Mouse (Mus musculus) intestine, postnatal 0 days (tissue): ENCODE measurements around the gene Itm2a. TPM values are rescaled to one million over a fixed set of nuclear protein-coding genes. Genes with fewer than 3 reads are reported as not detected.

Experiments
- ATAC-seq: fragments of 200-750 bp; cut with Nextera tagmentation; 2 replicates; pipeline ENCODE4 v1.8.0; 2017; ENCODE audit warnings: mild to moderate bottlenecking, moderate TSS enrichment, moderate library complexity
- H3K27ac ChIP-seq: fragments of 300-500 bp; sonication (generic); 2 replicates; pipeline ENCODE4 v1.5.1; 2014; ENCODE audit warnings: mild to moderate bottlenecking, low read depth, low read length, moderate library complexity
- H3K27me3 ChIP-seq: fragments of 300-500 bp; sonication (generic); replicated peaks from 2 replicates; pipeline ENCODE4 v1.6.1; 2014; ENCODE audit warnings: low read length, mixed read lengths; ENCODE audit not compliant: control insufficient read depth, insufficient read depth
- H3K36me3 ChIP-seq: fragments of 300-500 bp; sonication (generic); 2 replicates; pipeline ENCODE4 v1.6.1; 2014; ENCODE audit warnings: mild to moderate bottlenecking, moderate library complexity; ENCODE audit not compliant: control insufficient read depth, insufficient read depth
- H3K4me1 ChIP-seq: fragments of 300-500 bp; sonication (generic); replicated peaks from 2 replicates; pipeline ENCODE4 v1.6.1; 2014; ENCODE audit warnings: antibody characterized with exemption, low read length, mixed read lengths; ENCODE audit not compliant: control insufficient read depth, insufficient read depth
- H3K4me2 ChIP-seq: fragments of 300-500 bp; sonication (generic); replicated peaks from 2 replicates; pipeline ENCODE4 v1.6.1; 2014; ENCODE audit warnings: low read depth, mild to moderate bottlenecking, moderate library complexity
- H3K4me3 ChIP-seq: fragments of 300-500 bp; sonication (generic); 2 replicates; pipeline ENCODE4 v1.5.1; 2014; ENCODE audit warnings: low read depth, low read length
- H3K9ac ChIP-seq: fragments of 300-500 bp; sonication (generic); 2 replicates; pipeline ENCODE4 v1.6.1; 2014; ENCODE audit warnings: mild to moderate bottlenecking, low read depth, low read length
- H3K9me3 ChIP-seq: fragments of 300-500 bp; sonication (generic); 2 replicates; pipeline ENCODE4 v1.6.1; 2016; ENCODE audit warnings: mixed run types; ENCODE audit not compliant: control insufficient read depth
- CTCF ChIP-seq: sonication (generic); IDR thresholded peaks from 2 replicates; pipeline ENCODE4 v1.5.1; 2016; ENCODE audit warnings: low read depth, mild to moderate bottlenecking, control low read depth, antibody characterized with exemption, moderate library complexity
- WGBS: fragments of 180-500 bp; shearing (Covaris S2); extraction: QIAGEN DNeasy Blood & Tissue Kit; methylation state at CpG from one replicate; pipeline ENCODE4 v1.1.7; 2014; 5-methylcytosine and 5-hydroxymethylcytosine counted together
- polyA plus RNA-seq: library from polyadenylated mRNA; unstranded; fragments of >200 nt; fragmentation: Nextera tagmentation; extraction: Ambion mirVana; gene quantifications from 2 replicates; pipeline ENCODE4 v1.2.1, GENCODE M21; 2015

Gene Itm2a
- polyA plus RNA-seq: 187 and 193 TPM in 2 replicates

DNA sequence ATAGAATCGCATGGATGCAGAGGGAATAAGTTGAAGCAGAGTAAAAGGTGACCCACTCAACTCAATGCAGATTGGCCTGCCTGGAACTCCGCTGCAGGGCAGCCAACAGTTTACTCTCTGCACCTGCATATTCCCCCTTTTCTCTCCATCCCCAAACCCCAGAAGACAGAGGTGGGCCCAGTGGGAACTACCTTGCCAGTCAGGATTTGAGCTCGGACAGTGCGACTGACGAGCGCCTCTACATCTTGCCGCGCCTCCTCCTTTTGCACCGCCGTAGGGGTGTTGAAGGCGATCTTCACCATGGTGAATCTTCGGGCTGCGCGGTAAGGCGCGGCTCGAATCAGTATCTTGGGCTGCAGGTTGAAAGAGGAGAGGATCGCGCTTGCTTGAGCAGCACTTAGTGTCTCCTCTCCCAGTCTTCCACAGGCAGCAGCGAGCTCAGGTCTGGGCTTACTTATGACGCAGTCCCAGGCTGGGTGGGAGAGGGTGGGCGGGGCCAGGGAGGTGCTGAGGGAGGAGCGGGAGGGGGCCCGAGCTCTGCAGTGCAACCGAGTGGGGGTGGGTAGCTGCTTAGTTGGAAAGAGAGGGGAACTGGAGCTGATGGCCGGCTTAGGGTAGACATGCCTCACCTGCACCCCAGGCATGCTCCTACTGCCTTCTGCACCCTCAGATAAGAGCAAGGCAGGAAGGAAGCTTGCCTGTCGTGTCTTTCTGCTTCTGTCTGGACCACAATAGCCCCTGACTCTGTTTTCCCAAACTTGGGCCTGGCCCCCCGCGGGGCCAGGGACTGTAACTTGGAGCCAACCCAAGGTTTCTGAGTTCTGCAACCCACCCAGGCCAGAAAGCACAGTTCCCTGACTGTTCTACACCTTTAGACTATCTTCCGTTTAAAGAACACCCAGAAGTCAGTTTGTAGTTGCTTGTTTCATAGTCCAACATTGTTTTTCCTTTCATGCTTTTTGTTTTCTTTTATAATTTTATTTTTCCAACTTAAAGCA is at the start of gene Itm2a:
Itm2a (minus strand) TSS at position 462 of the 998 bp plus-strand sequence.
- no peak for ATAC-seq

DNA sequence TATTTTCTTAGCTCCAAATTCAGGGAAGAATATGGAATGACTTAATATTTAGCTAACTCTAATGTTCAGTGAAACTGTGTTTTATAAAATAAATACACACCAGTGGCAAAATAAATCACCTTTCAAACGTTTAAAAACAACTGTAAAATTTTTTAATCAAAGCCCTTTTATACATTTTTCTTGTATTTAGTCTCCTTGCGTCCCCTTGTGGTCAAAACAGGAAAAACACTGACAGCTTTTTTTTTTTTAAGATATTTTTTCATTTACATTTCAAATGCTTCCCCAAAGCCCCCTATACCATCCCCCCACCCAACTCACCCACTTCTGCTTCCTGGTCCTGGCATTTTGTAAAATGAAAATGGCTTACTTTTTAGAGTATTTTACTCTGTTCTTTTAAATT is 32.7 kb upstream of the Itm2a start:
- no peak for ATAC-seq
- peak; percentile 50 for TF ChIP-seq CTCF
- no peak overlapping the region for H3K4me3 ChIP-seq
- no peak overlapping the region for H3K4me2 ChIP-seq
- H3K27ac ChIP-seq: no peak overlapping the region
- H3K9me3 ChIP-seq: no peaks in the 10 kb centered on the region
- WGBS: 0% methylated on average over 2 of the region's 2 CpGs
- H3K27me3 ChIP-seq: no peaks in the 10 kb centered on the region
- no peaks in the 10 kb centered on the region for H3K36me3 ChIP-seq
- H3K9ac ChIP-seq: no peak overlapping the region
- H3K4me1 ChIP-seq: no peaks in the 10 kb centered on the region

More for the DNA sequence above, at the start of gene Itm2a:
- H3K4me3 ChIP-seq: peak within 1 kb of the TSS; percentile 41
- TF ChIP-seq CTCF: no peak
- no peaks in the 10 kb centered on the region for H3K4me1 ChIP-seq
- H3K4me2 ChIP-seq: peak within 1 kb of the TSS; percentile 60
- no peaks in the 10 kb centered on the region for H3K27me3 ChIP-seq
- no peaks in the 10 kb centered on the region for H3K36me3 ChIP-seq
- no peaks in the 10 kb centered on the region for H3K9me3 ChIP-seq
- no peak within 1 kb of the TSS for H3K27ac ChIP-seq
- no peak within 1 kb of the TSS for H3K9ac ChIP-seq
- WGBS: 18% methylated on average over 30 of the region's 30 CpGs

DNA sequence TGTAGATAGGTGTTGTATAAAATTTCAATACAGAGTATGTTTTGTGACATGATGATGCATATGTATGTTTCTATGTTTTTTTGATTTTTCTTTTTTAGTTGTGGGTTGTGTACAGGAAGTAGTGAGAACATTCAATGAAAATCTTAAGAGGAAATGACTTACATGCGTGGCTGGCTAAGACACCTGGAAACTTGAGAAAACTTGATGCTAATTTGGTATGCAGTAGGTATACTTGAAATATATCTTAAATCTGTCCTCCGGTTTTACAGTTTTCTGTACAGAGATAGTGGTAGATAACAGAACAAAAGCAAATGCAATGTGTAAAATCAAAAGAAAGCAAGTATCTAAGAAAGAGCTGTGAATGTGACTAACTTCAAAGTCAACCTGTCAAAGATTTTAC is 18.1 kb upstream of the Itm2a start:
- no peak overlapping the region for H3K4me3 ChIP-seq
- no peaks in the 10 kb centered on the region for H3K4me1 ChIP-seq
- H3K4me2 ChIP-seq: no peak overlapping the region
- no peak overlapping the region for H3K9ac ChIP-seq
- 83% methylated on average over 2 of the region's 2 CpGs for WGBS
- no peaks in the 10 kb centered on the region for H3K36me3 ChIP-seq
- H3K9me3 ChIP-seq: no peaks in the 10 kb centered on the region
- H3K27ac ChIP-seq: no peak overlapping the region
- TF ChIP-seq CTCF: no peak
- ATAC-seq: no peak
- H3K27me3 ChIP-seq: no peaks in the 10 kb centered on the region

DNA sequence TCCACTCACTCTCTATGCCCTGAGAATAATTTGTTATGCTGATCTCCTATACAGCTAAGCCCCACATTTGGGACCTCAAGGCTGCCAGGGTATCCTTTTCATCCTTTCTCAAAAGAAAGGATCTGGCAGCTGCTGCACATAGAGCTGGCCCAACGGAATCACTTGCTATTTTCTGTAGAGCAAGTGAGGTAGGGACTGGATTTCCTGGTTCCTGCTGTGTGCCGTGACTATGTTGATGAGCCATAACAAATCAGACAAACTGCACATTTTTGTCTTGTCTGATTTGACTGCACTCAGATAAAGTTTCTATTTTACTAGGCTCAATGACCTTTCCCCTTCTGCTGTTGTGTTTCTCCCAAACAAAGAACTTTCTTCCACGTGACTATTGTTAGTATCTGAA is 14.2 kb upstream of the Itm2a start:
- no peak for TF ChIP-seq CTCF
- no peak overlapping the region for H3K4me2 ChIP-seq
- no peak overlapping the region for H3K4me3 ChIP-seq
- no peaks in the 10 kb centered on the region for H3K4me1 ChIP-seq
- ATAC-seq: no peak
- H3K9ac ChIP-seq: no peak overlapping the region
- H3K9me3 ChIP-seq: no peaks in the 10 kb centered on the region
- no peak overlapping the region for H3K27ac ChIP-seq
- no peaks in the 10 kb centered on the region for H3K27me3 ChIP-seq
- WGBS: 57% methylated on average over 3 of the region's 3 CpGs
- H3K36me3 ChIP-seq: no peaks in the 10 kb centered on the region

DNA sequence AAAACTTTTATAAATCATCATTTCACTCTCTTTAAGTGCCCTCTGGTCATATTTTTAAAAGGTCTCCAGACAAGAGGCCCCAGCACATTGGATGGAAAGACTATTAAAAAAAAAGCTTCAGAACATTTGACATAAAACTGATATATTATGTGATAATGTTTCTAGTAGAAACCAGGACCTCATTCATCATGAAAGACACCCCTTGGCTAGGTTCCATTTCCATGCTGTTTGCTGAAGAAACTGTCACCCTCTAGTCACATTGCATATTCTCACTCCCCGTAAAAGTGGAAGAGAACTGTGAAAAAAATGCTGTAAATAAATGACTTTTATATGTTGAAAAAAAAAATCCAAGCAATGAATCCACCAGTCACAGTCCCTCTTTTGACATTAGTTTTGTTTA is 12.8 kb upstream of the Itm2a start:
- 70% methylated on average over 1 of the region's 1 CpGs for WGBS
- H3K4me1 ChIP-seq: no peaks in the 10 kb centered on the region
- no peak overlapping the region for H3K9ac ChIP-seq
- no peak overlapping the region for H3K4me3 ChIP-seq
- no peak for TF ChIP-seq CTCF
- no peak overlapping the region for H3K4me2 ChIP-seq
- no peaks in the 10 kb centered on the region for H3K9me3 ChIP-seq
- no peaks in the 10 kb centered on the region for H3K36me3 ChIP-seq
- no peak overlapping the region for H3K27ac ChIP-seq
- no peaks in the 10 kb centered on the region for H3K27me3 ChIP-seq
- ATAC-seq: no peak

DNA sequence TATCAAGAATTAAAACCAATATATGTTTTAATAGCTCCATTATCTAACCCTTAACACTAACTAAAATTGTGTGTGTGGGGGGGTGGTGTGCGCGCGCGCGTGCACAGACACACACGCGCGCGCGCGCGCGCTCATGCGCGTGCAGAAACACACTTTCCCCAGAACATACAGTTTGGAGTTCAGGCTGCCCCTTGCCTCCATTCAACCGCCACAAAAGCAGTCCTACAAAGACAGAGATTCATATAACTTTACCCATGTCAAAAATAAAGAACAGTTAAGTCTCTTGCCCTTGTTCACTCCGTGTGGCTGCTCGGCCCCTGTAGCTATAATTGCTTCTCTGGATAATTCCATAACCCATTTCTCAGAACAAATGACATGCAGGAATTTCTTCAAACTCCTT is 695 bp downstream of the Itm2a start:
- WGBS: 33% methylated on average over 18 of the region's 18 CpGs
- Histone ChIP-seq H3K27me3 (no peaks in the 10 kb centered on the region), H3K9ac (no peak overlapping the region), H3K27ac (no peak overlapping the region), H3K4me2 (peak overlapping the region; percentile 60), H3K36me3 (no peaks in the 10 kb centered on the region), H3K9me3 (no peaks in the 10 kb centered on the region), H3K4me3 (peak overlapping the region; percentile 41), H3K4me1 (no peaks in the 10 kb centered on the region)
- no peak for TF ChIP-seq CTCF
- no peak for ATAC-seq
